Mouse (Mus musculus) myocyte (in vitro differentiated cells): ENCODE measurements at regions not wholly inside any gene's neighbourhood (a gene's known extent, or its start where the extent isn't known, plus 50 kb on each side); places are given as distances from the start of the nearest gene placed in this dataset.

Experiments used
- H3K27me3 ChIP-seq: one replicate; pipeline ENCODE4 v1.6.1; 2011; ENCODE audit not compliant: control insufficient read depth, insufficient read depth, insufficient read length
- H3K36me3 ChIP-seq: one replicate; pipeline ENCODE4 v1.6.1; 2011; ENCODE audit not compliant: control insufficient read depth, insufficient read depth
- H3K4me2 ChIP-seq: one replicate; pipeline ENCODE4 v1.6.1; 2011; ENCODE audit warnings: low read depth, control low read depth
- H3K4me3 ChIP-seq: one replicate; pipeline ENCODE4 v1.5.1; 2011; ENCODE audit warnings: mild to moderate bottlenecking, control low read depth, moderate library complexity
- H3K79me2 ChIP-seq: one replicate; pipeline ENCODE4 v1.6.1; 2011; ENCODE audit not compliant: control insufficient read depth, insufficient read depth
- H3ac ChIP-seq: one replicate; pipeline ENCODE4 v1.6.1; 2011; ENCODE audit not compliant: control insufficient read depth, insufficient read length
- CEBPB ChIP-seq: IDR thresholded peaks from 2 replicates; pipeline ENCODE4 v1.6.1; 2011; ENCODE audit warnings: mild to moderate bottlenecking, moderate library complexity; ENCODE audit not compliant: poor library complexity, insufficient read depth, severe bottlenecking
- E2F4 ChIP-seq: IDR thresholded peaks from one replicate; pipeline ENCODE4 v1.6.1; 2011; ENCODE audit warnings: mild to moderate bottlenecking, control low read depth, moderate library complexity; ENCODE audit not compliant: insufficient read depth
- MAX ChIP-seq: IDR thresholded peaks from one replicate; pipeline ENCODE4 v1.6.1; 2011; ENCODE audit warnings: low read depth, mild to moderate bottlenecking, control low read depth
- MYOD1 ChIP-seq, 3 experiments: IDR thresholded peaks; one replicate each; pipeline ENCODE4 v1.6.1; 2011; ENCODE audit warnings: control low read depth in 2 of 3, low read depth in 2 of 3, mild to moderate bottlenecking in 2 of 3, moderate library complexity in 1 of 3; ENCODE audit not compliant: insufficient read length in 2 of 3, control insufficient read depth in 1 of 3
- MYOG ChIP-seq, 3 experiments: IDR thresholded peaks; one replicate each; pipeline ENCODE4 v1.6.1; 2011; ENCODE audit warnings: control low read depth in 2 of 3, low read depth in 2 of 3, mild to moderate bottlenecking in 2 of 3; ENCODE audit not compliant: insufficient read length in 2 of 3, control insufficient read depth in 1 of 3, insufficient read depth in 1 of 3
- POLR2A ChIP-seq: IDR thresholded peaks from one replicate; pipeline ENCODE4 v1.6.1; 2011; ENCODE audit warnings: low read depth, mild to moderate bottlenecking, control low read depth, moderate library complexity; ENCODE audit not compliant: insufficient read length
- POLR2AphosphoS2 ChIP-seq: IDR thresholded peaks from one replicate; pipeline ENCODE4 v1.6.1; 2011; ENCODE audit warnings: low read depth, control low read depth; ENCODE audit not compliant: insufficient read length
- REST ChIP-seq: IDR thresholded peaks from one replicate; pipeline ENCODE4 v1.6.1; 2011; ENCODE audit warnings: mild to moderate bottlenecking, control low read depth, moderate library complexity; ENCODE audit not compliant: insufficient read depth, insufficient read length
- SRF ChIP-seq: IDR thresholded peaks from one replicate; pipeline ENCODE4 v1.6.1; 2011; ENCODE audit warnings: low read depth; ENCODE audit not compliant: control insufficient read depth, insufficient read length
- TCF12 ChIP-seq: IDR thresholded peaks from one replicate; pipeline ENCODE4 v1.6.1; 2011; ENCODE audit warnings: mild to moderate bottlenecking, control low read depth; ENCODE audit not compliant: poor library complexity, insufficient read depth, severe bottlenecking
- TCF3 ChIP-seq: IDR thresholded peaks from one replicate; pipeline ENCODE4 v1.6.1; 2011; ENCODE audit warnings: low read depth, control low read depth; ENCODE audit not compliant: insufficient read length
- USF1 ChIP-seq: IDR thresholded peaks from one replicate; pipeline ENCODE4 v1.6.1; 2011; ENCODE audit warnings: low read depth, mild to moderate bottlenecking, control low read depth, moderate library complexity

DNA sequence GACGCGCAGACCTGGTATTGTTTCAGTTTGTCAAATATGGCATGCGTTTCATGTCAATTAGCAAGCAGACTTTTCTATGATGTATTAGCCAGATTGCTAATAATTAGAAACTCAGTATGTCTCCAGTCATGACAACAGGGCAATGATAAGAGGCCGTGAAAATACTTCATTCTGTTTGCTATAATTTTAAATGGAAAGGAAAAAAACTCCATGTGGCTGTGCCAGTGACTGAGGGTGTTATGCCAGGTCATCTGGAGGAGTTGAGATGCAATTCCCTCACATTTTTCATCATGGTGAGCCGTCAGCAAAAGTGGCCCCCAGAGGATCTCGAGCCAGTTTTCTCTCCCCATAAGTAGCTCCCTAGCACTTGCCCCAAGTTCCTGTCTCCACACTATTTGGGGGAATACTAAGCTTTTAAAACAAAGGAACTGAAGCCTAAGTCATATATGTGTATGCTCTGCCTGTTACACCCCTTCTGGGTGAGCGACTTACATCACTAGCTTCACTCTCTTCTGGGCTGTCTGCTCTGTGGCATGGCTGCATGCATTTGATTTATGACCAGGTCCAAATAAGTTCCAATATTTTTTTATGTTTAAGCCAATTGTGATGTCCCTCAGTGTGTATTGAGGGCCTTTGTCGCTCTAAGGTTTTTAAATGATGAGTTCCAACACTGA is 681.4 kb downstream of the Utrn start:
- Histone ChIP-seq H3K4me3 (no peak overlapping the region), H3K36me3 (no peaks in the 10 kb centered on the region), H3ac (no peak overlapping the region), H3K27me3 (no peaks in the 10 kb centered on the region), H3K79me2 (no peaks in the 10 kb centered on the region), H3K4me2 (no peak overlapping the region)
- no peak for TF ChIP-seq POLR2A
- no peak for TF ChIP-seq E2F4
- no peak for TF ChIP-seq POLR2AphosphoS2
- no peak for TF ChIP-seq MAX
- no peak for TF ChIP-seq TCF3
- no peak for TF ChIP-seq SRF
- no peak for TF ChIP-seq CEBPB
- no peak for TF ChIP-seq REST

DNA sequence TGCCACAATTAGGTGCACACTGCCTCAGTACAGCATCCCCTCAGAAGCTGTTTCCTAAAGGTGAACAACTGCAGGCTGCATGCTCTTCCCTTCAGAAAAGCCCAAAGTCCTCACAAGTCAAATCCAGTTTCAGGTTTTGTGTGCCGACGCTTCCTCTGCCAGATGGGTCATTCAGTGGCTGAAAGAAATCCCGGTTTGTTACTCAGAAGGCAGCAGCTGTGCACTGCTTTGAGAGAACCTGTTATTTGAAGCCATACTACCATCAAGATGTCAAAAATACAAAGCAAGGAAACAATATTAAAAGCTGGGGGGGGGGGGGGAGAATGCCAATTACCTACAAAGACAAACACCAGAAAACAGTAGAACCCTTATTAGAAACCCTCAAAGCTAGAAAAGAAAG is 678.7 kb downstream of the Utrn start:
- Histone ChIP-seq H3K4me2 (no peak overlapping the region), H3K4me3 (no peak overlapping the region), H3ac (no peak overlapping the region), H3K79me2 (no peaks in the 10 kb centered on the region), H3K27me3 (no peaks in the 10 kb centered on the region), H3K36me3 (no peaks in the 10 kb centered on the region)
- no peak for TF ChIP-seq MAX
- no peak for TF ChIP-seq TCF3
- no peak for TF ChIP-seq USF1
- TF ChIP-seq MYOG (IDR thresholded peaks at IDR 0.05; ENCODE audit: control insufficient read depth in 1 of 3, insufficient read depth in 1 of 3, insufficient read length in 2 of 3, low read depth in 2 of 3): no peak
- TF ChIP-seq POLR2A: no peak
- TF ChIP-seq TCF12: no peak
- no peak for TF ChIP-seq REST
- TF ChIP-seq E2F4: no peak

DNA sequence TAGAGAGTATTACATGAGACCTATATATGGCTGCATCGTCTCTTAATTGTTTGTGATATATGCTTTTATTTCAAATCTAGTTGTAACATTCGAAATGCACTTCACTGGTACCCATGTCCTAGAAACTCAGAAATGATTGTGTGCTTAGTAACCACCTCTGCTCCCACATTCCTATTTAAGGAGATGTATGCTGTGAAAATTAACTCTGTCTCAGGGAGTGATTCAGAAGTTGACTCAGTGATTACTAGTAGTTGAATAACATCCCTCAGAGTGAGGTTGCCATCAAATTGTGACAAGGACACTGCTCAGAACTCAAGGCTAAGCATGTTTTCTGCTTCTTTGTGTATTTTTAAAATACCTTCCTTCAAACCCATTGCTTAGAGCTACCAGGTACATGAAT is 661.9 kb downstream of the Utrn start:
- no peaks in the 10 kb centered on the region for H3K79me2 ChIP-seq
- no peaks in the 10 kb centered on the region for H3K27me3 ChIP-seq
- TF ChIP-seq SRF (no peak), USF1 (no peak), MAX (no peak), REST (no peak), MYOD1 (IDR thresholded peaks at IDR 0.05; ENCODE audit: control insufficient read depth in 1 of 3, insufficient read length in 2 of 3, low read depth in 2 of 3) (no peak), CEBPB (no peak), E2F4 (no peak), POLR2AphosphoS2 (no peak), TCF3 (no peak), TCF12 (no peak), MYOG (IDR thresholded peaks at IDR 0.05; ENCODE audit: control insufficient read depth in 1 of 3, insufficient read depth in 1 of 3, insufficient read length in 2 of 3, low read depth in 2 of 3) (no peak), POLR2A (no peak)

DNA sequence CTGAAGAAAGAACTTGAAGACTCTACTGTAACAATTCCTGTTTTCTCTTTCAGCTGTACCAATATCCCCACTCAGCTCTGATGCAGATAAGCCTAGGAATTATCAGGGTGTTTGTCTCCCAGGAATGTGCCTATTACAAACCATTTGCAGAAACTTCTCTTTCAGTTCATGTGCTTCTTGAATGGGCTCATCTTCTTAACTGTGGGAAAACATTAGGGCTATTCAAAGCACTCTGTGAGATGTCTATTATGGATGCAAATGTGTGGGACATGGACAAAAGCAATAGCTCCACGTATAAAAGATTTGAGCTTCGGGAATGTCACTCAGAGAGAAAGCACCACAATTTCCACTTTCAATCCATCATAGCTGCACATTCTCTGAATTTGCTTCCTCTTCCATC is 659.0 kb downstream of the Utrn start:
- no peak for TF ChIP-seq MAX
- TF ChIP-seq E2F4: no peak
- no peak for TF ChIP-seq TCF3
- no peak for TF ChIP-seq REST
- TF ChIP-seq CEBPB: no peak
- no peak for TF ChIP-seq TCF12
- TF ChIP-seq SRF: no peak
- TF ChIP-seq POLR2A: no peak
- TF ChIP-seq MYOG (IDR thresholded peaks at IDR 0.05; ENCODE audit: control insufficient read depth in 1 of 3, insufficient read depth in 1 of 3, insufficient read length in 2 of 3, low read depth in 2 of 3): no peak
- TF ChIP-seq USF1: no peak
- no peak for TF ChIP-seq MYOD1 (IDR thresholded peaks at IDR 0.05; ENCODE audit: control insufficient read depth in 1 of 3, insufficient read length in 2 of 3, low read depth in 2 of 3)
- no peak for TF ChIP-seq POLR2AphosphoS2
- Histone ChIP-seq H3ac (no peak overlapping the region), H3K4me2 (no peak overlapping the region), H3K27me3 (no peaks in the 10 kb centered on the region), H3K36me3 (no peaks in the 10 kb centered on the region), H3K79me2 (no peaks in the 10 kb centered on the region), H3K4me3 (no peak overlapping the region)

More for the DNA sequence above, 661.9 kb downstream of the Utrn start:
- H3K4me3 ChIP-seq: no peak overlapping the region
- no peaks in the 10 kb centered on the region for H3K36me3 ChIP-seq
- no peak overlapping the region for H3ac ChIP-seq
- H3K4me2 ChIP-seq: peak overlapping the region; percentile 10

DNA sequence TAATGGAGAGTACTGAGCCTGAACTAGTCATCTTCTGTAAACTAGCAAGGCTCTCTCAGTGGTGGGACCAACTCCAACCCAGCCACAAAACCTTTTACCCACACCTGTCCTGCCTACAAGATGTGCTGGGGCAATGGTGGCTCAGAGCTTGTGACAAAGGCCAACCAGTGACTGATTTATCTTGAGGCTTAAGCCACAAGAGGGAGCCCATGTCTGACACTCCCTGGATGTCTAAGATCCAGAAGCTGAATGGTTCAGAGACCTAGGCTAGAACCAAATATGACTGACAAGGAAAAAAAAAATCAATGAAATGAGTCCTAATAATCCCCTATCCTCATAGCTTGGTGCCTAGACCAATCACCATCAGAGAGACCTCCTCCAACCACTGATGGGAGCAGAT is 650.3 kb downstream of the Utrn start:
- H3K4me3 ChIP-seq: no peak overlapping the region
- no peaks in the 10 kb centered on the region for H3K36me3 ChIP-seq
- TF ChIP-seq TCF3 (no peak), SRF (no peak), TCF12 (no peak), USF1 (no peak), MYOD1 (IDR thresholded peaks at IDR 0.05; ENCODE audit: control insufficient read depth in 1 of 3, insufficient read length in 2 of 3, low read depth in 2 of 3) (no peak), CEBPB (no peak), MYOG (IDR thresholded peaks at IDR 0.05; ENCODE audit: control insufficient read depth in 1 of 3, insufficient read depth in 1 of 3, insufficient read length in 2 of 3, low read depth in 2 of 3) (no peak), E2F4 (no peak), MAX (no peak), POLR2A (no peak), POLR2AphosphoS2 (no peak), REST (no peak)
- no peak overlapping the region for H3K4me2 ChIP-seq
- H3K27me3 ChIP-seq: no peaks in the 10 kb centered on the region
- H3ac ChIP-seq: no peak overlapping the region
- no peaks in the 10 kb centered on the region for H3K79me2 ChIP-seq
